Mouse (Mus musculus) cerebellum, adult 8-10 months (tissue): ENCODE results near the gene Scin.

Experiments
- DNase-seq: peaks from one replicate; pipeline ENCODE4 v3.0.0; 2022

The Scin gene

GRCm38 (mm10) chr12:40023014-40023642 is 110.9 kb downstream of the Scin start:
- DNase-seq = no peak

GRCm38 (mm10) chr12:40022344-40022743 is 111.7 kb downstream of the Scin start:
- DNase-seq = no peak

GRCm38 (mm10) chr12:40017955-40018505 is 116.0 kb downstream of the Scin start:
- no peak for DNase-seq

GRCm38 (mm10) chr12:40016648-40017460 is 117.2 kb downstream of the Scin start:
- no peak for DNase-seq

GRCm38 (mm10) chr12:40016068-40016467 is 118.0 kb downstream of the Scin start:
- DNase-seq = no peak

- no peak for DNase-seq
Measured at GRCm38 (mm10) chr12:40009866-40010265, 124.2 kb downstream of the Scin start.
